Mouse (Mus musculus) erythroblast, embryonic 14.5 days (primary cell): ENCODE data around the gene BC030499.

ENCODE experiments used
- GATA1 ChIP-seq: IDR thresholded peaks from 2 replicates; pipeline ENCODE4 v1.6.1; 2012; ENCODE audit warnings: low read length, inconsistent platforms, mixed read lengths
- TAL1 ChIP-seq: IDR thresholded peaks from 3 replicates; pipeline ENCODE4 v1.6.1; 2012; ENCODE audit warnings: low read length, inconsistent platforms, mixed read lengths

- no peak for TF ChIP-seq GATA1
- no peak for TF ChIP-seq TAL1
Observed at GRCm38 (mm10) chr11:78261380-78262352, 29.0 kb upstream of the BC030499 start, which contains the start of gene 2610507B11Rik.
